Mouse (Mus musculus): ENCODE data around the gene Siglecf.

Siglecf gene

GRCm38 (mm10) chr7:43351154-43351553 lies at the start of gene Siglecf:
Gene Siglecf (plus strand): TSS chr7:43351341.
- in situ Hi-C loops (cut with MboI; ENCODE audit: unreplicated experiment in 2 of 2) = loop anchor here (5.0 to 10.0 kb wide), 3 partner anchors 36 to 111 kb away; partner anchors contain the start of genes Vsig10l (in 2 of the 2) and Lim2 (in 1 of the 2)

GRCm38 (mm10) chr7:43305235-43305634 lies 45.9 kb upstream of the Siglecf start:
- in situ Hi-C loops (cut with MboI; ENCODE audit: unreplicated experiment in 2 of 2) = loop anchor here in 1 of 2 experiments (25.0 kb wide), 2 partner anchors 793 to 1668 kb away; partner anchors contain the start of genes Zfp141 and Zfp788

- in situ Hi-C loops (cut with MboI; ENCODE audit: unreplicated experiment in 2 of 2) = loop anchor here in 1 of 2 experiments (25.0 kb wide), 2 partner anchors 797 to 1672 kb away; partner anchors contain the start of genes Zfp141 and Zfp788
Observed at GRCm38 (mm10) chr7:43309069-43309468, 42.1 kb upstream of the Siglecf start.

GRCm38 (mm10) chr7:43311632-43312031 lies 39.5 kb upstream of the Siglecf start:
- in situ Hi-C loops (cut with MboI; ENCODE audit: unreplicated experiment in 2 of 2) = loop anchor here in 1 of 2 experiments (5.0 to 25.0 kb wide), 4 partner anchors 133 to 1674 kb away; partner anchors contain the start of genes Cldnd2, Ctu1, Etfb and Gm45233

- in situ Hi-C loops (cut with MboI; ENCODE audit: unreplicated experiment in 2 of 2) = loop anchor here in 1 of 2 experiments (5.0 to 25.0 kb wide), 4 partner anchors 132 to 1675 kb away; partner anchors contain the start of genes Cldnd2, Ctu1, Etfb and Gm45233
Observed at GRCm38 (mm10) chr7:43312386-43313012, 38.6 kb upstream of the Siglecf start.

- in situ Hi-C loops (cut with MboI; ENCODE audit: unreplicated experiment in 2 of 2) = loop anchor here in 1 of 2 experiments (5.0 to 25.0 kb wide), 4 partner anchors 132 to 1676 kb away; partner anchors contain the start of genes Cldnd2, Ctu1, Etfb and Gm45233
Observed at GRCm38 (mm10) chr7:43313013-43313428, 38.1 kb upstream of the Siglecf start, which contains the start of gene Zfp715. Gene Zfp715 (minus strand): TSS chr7:43313294.

- in situ Hi-C loops (cut with MboI; ENCODE audit: unreplicated experiment in 2 of 2) = loop anchor here in 1 of 2 experiments (5.0 kb wide), 1 partner anchor 44 kb away; no protein-coding TSS in a partner anchor
Observed at GRCm38 (mm10) chr7:43326223-43326780, 24.8 kb upstream of the Siglecf start.

- in situ Hi-C loops (cut with MboI; ENCODE audit: unreplicated experiment in 2 of 2) = loop anchor here in 1 of 2 experiments (5.0 kb wide), 1 partner anchor 46 kb away; no protein-coding TSS in a partner anchor
Observed at GRCm38 (mm10) chr7:43328101-43328500, 23.0 kb upstream of the Siglecf start.

GRCm38 (mm10) chr7:43333203-43333602 lies 17.9 kb upstream of the Siglecf start:
- in situ Hi-C loops (cut with MboI; ENCODE audit: unreplicated experiment in 2 of 2) = no loop called here

- in situ Hi-C loops (cut with MboI; ENCODE audit: unreplicated experiment in 2 of 2) = no loop called here
Observed at GRCm38 (mm10) chr7:43333899-43334298, 17.2 kb upstream of the Siglecf start.

- in situ Hi-C loops (cut with MboI; ENCODE audit: unreplicated experiment in 2 of 2) = no loop called here
Observed at GRCm38 (mm10) chr7:43340771-43341170, 10.4 kb upstream of the Siglecf start.

- in situ Hi-C loops (cut with MboI; ENCODE audit: unreplicated experiment in 2 of 2) = no loop called here
Observed at GRCm38 (mm10) chr7:43343191-43343590, 8.0 kb upstream of the Siglecf start.

- in situ Hi-C loops (cut with MboI; ENCODE audit: unreplicated experiment in 2 of 2) = no loop called here
Observed at GRCm38 (mm10) chr7:43344020-43344419, 7.1 kb upstream of the Siglecf start.

- in situ Hi-C loops (cut with MboI; ENCODE audit: unreplicated experiment in 2 of 2) = no loop called here
Observed at GRCm38 (mm10) chr7:43344491-43344890, 6.7 kb upstream of the Siglecf start.

- in situ Hi-C loops (cut with MboI; ENCODE audit: unreplicated experiment in 2 of 2) = no loop called here
Observed at GRCm38 (mm10) chr7:43346148-43346547, 5.0 kb upstream of the Siglecf start.

- in situ Hi-C loops (cut with MboI; ENCODE audit: unreplicated experiment in 2 of 2) = no loop called here
Observed at GRCm38 (mm10) chr7:43346571-43346970, 4.6 kb upstream of the Siglecf start.

GRCm38 (mm10) chr7:43349623-43350022 lies 1.5 kb upstream of the Siglecf start:
- in situ Hi-C loops (cut with MboI; ENCODE audit: unreplicated experiment in 2 of 2) = loop anchor here (5.0 to 10.0 kb wide), 3 partner anchors 38 to 113 kb away; partner anchors contain the start of genes Vsig10l (in 2 of the 2) and Lim2 (in 1 of the 2)

GRCm38 (mm10) chr7:43353118-43353517 lies 2.0 kb downstream of the Siglecf start:
- in situ Hi-C loops (cut with MboI; ENCODE audit: unreplicated experiment in 2 of 2) = loop anchor here (5.0 to 10.0 kb wide), 3 partner anchors 34 to 109 kb away; partner anchors contain the start of genes Vsig10l (in 2 of the 2) and Lim2 (in 1 of the 2)

GRCm38 (mm10) chr7:43353758-43354157 lies 2.6 kb downstream of the Siglecf start:
- in situ Hi-C loops (cut with MboI; ENCODE audit: unreplicated experiment in 2 of 2) = loop anchor here (5.0 to 10.0 kb wide), 3 partner anchors 34 to 109 kb away; partner anchors contain the start of genes Vsig10l (in 2 of the 2) and Lim2 (in 1 of the 2)
